Mouse (Mus musculus) kidney, postnatal 0 days (tissue): ENCODE measurements around the gene Ybx2. TPM values are rescaled to one million over a fixed set of nuclear protein-coding genes. Genes with fewer than 3 reads are reported as not detected.

Experiments used
- ATAC-seq: fragments of 200-750 bp; cut with Nextera tagmentation; replicated peaks from 2 replicates; pipeline ENCODE4 v1.8.0; 2017; ENCODE audit warnings: low read depth, moderate number of reproducible peaks, moderate TSS enrichment, moderate library complexity; ENCODE audit not compliant: low FRiP score
- DNase-seq: peaks from one replicate; pipeline ENCODE4 v3.0.0-alpha.2; 2016; ENCODE audit warnings: low spot score
- H3K27ac ChIP-seq: fragments of 300-500 bp; sonication (generic); 2 replicates; pipeline ENCODE4 v1.5.1; 2014; ENCODE audit warnings: mild to moderate bottlenecking
- H3K27me3 ChIP-seq: fragments of 300-500 bp; sonication (generic); 2 replicates; pipeline ENCODE4 v1.6.1; 2014; ENCODE audit warnings: low read length, mixed read lengths; ENCODE audit not compliant: insufficient read depth
- H3K36me3 ChIP-seq: fragments of 300-500 bp; sonication (generic); 2 replicates; pipeline ENCODE4 v1.6.1; 2014; ENCODE audit warnings: low read length, mixed read lengths; ENCODE audit not compliant: insufficient read depth
- H3K4me1 ChIP-seq: fragments of 300-500 bp; sonication (generic); replicated peaks from 2 replicates; pipeline ENCODE4 v1.6.1; 2014; ENCODE audit warnings: antibody characterized with exemption, low read length, mixed read lengths; ENCODE audit not compliant: insufficient read depth
- H3K4me2 ChIP-seq: fragments of 300-500 bp; sonication (generic); 2 replicates; pipeline ENCODE4 v1.6.1; 2014; ENCODE audit warnings: mild to moderate bottlenecking, low read length, moderate library complexity, mixed read lengths
- H3K4me3 ChIP-seq: fragments of 300-500 bp; sonication (generic); replicated peaks from 2 replicates; pipeline ENCODE4 v1.5.1; 2014; ENCODE audit warnings: low read depth, low read length
- H3K9ac ChIP-seq: fragments of 300-500 bp; sonication (generic); 2 replicates; pipeline ENCODE4 v1.6.1; 2014; ENCODE audit warnings: low read depth, low read length
- H3K9me3 ChIP-seq: fragments of 300-500 bp; sonication (generic); replicated peaks from 2 replicates; pipeline ENCODE4 v1.6.1; 2016; ENCODE audit warnings: low read length, inconsistent platforms, mixed read lengths
- CTCF ChIP-seq: IDR thresholded peaks from 2 replicates; pipeline ENCODE4 v1.5.1; 2016; ENCODE audit warnings: antibody characterized with exemption, low read depth, mild to moderate bottlenecking, moderate library complexity
- WGBS: fragments of 180-500 bp; shearing (Covaris S2); extraction: QIAGEN DNeasy Blood & Tissue Kit; methylation state at CpG from one replicate; pipeline ENCODE4 v1.1.7; 2014; 5-methylcytosine and 5-hydroxymethylcytosine counted together
- microRNA-seq: library from miRNA; unstranded; fragments of <30 nt; microRNA quantifications from one replicate; pipeline ENCODE4, GENCODE M21; 2016
- polyA plus RNA-seq: library from polyadenylated mRNA; unstranded; fragments of >200 nt; fragmentation: Nextera tagmentation; extraction: Ambion mirVana; gene quantifications from 2 replicates; pipeline ENCODE4 v1.2.1, GENCODE M21; 2015

The Ybx2 gene
- polyA plus RNA-seq, 1 experiment from 2014 or later: 6.8 TPM

DNA sequence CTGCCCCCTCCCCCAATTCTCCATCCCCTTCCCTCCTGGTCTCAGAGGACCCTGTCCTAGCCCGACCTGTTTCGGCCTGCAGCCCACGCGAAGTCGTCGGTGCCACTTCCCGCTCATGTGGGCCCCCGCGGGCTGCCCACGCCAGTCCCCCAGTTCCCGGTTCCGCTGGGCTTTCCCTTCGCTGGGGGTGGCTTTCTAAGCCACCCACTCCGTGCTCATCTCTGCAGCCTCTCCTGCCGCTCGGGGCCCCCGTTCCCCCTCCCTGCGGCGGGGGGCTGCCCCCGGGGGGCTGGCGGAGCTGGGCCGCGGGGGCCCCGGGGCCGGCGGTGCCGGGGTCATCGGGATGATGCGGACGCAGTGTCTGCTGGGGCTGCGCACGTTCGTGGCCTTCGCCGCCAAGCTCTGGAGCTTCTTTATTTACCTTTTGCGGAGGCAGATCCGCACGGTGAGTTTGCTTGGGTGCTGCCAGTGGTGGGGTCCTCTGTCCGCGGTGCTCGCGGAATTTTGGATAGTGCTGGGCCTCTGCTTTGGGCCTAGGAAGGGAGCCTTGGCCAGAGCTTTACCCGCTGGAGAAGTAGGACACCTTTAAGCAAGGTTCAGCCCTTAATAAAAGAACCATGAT is 45.7 kb downstream of the Ybx2 start, which contains the start of gene Ctdnep1:
Ctdnep1 (plus strand) TSS at position 16 of the 622 bp plus-strand sequence.
- under 1% methylated on average over 41 of the region's 43 CpGs for WGBS
- no peak for DNase-seq
- peaks cover 20% of the 10 kb centered on the region for H3K36me3 ChIP-seq

DNA sequence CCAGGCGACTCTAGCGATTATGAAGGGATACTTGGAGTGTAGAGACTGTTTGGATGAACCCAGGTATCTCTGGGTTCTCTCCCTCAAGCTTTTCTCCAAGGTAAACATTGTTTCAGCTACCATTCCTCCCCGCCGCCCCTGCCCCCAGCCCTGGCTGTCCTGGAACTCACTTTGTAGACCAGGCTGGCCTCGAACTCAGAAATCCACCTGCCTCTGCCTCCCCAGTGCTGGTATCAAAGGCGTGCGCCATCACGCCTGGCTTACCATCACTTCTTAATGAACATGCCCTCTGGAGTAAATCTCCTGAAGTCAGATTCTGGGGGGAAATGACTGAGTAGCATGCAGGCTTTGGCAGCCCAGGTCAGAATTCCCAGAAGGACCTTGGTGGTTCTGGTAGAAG is 46.6 kb downstream of the Ybx2 start, which contains the start of gene Elp5:
Elp5 (minus strand) TSS at position 293 of the 400 bp plus-strand sequence.
- H3K27me3 ChIP-seq: no peaks in the 10 kb centered on the region
- TF ChIP-seq CTCF: no peak
- H3K4me2 ChIP-seq: peak within 1 kb of the TSS; percentile 92
- no peak for ATAC-seq
- DNase-seq: no peak
- 43% methylated on average over 8 of the region's 8 CpGs for WGBS
- H3K9me3 ChIP-seq: no peaks in the 10 kb centered on the region
- H3K36me3 ChIP-seq: peaks cover 26% of the 10 kb centered on the region
- peaks cover 23% of the 10 kb centered on the region; the same call in 1 of the 2 replicates for H3K4me1 ChIP-seq
- peak within 1 kb of the TSS; percentile 99 for H3K27ac ChIP-seq
- H3K4me3 ChIP-seq: peak within 1 kb of the TSS; percentile 99
- H3K9ac ChIP-seq: peak within 1 kb of the TSS; percentile 97

More for the DNA sequence above, 45.7 kb downstream of the Ybx2 start, which contains the start of gene Ctdnep1:
- peak; percentile 7 for ATAC-seq
- Histone ChIP-seq H3K9ac (peak within 1 kb of the TSS; percentile 97), H3K4me2 (peak within 1 kb of the TSS; percentile 92), H3K4me3 (peak within 1 kb of the TSS; percentile 99), H3K4me1 (peaks cover 23% of the 10 kb centered on the region; the same call in 1 of the 2 replicates), H3K9me3 (no peaks in the 10 kb centered on the region), H3K27me3 (no peaks in the 10 kb centered on the region), H3K27ac (peak within 1 kb of the TSS; percentile 99)
- TF ChIP-seq CTCF: no peak

DNA sequence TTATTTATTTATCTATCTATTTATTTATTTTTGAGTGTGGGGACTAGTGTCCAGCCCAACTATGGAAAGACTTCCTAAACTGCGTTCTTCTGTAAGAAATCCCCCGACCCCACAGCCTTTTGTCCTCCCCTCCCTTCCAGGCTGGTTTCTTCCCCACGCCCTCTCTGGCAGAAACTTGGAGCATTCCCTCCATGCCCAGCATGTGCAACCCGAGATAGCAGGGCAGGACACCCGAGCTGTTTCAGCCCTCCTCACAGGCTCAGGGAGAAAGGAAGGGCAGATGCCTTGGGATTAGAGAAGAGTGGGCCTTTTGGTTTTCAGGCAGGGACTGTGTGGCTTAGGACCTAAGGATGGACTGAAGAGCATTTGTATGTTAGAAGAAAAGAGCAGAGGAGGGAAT is 47.3 kb downstream of the Ybx2 start:
- ATAC-seq (no peak), DNase-seq (peak; percentile 63)
- TF ChIP-seq CTCF: no peak
- Histone ChIP-seq H3K4me2 (peak overlapping the region; percentile 92), H3K9ac (peak overlapping the region; percentile 97), H3K4me1 (peaks cover 23% of the 10 kb centered on the region; the same call in 1 of the 2 replicates), H3K9me3 (no peaks in the 10 kb centered on the region), H3K27ac (no peak overlapping the region; the same call in 1 of the 2 replicates), H3K27me3 (no peaks in the 10 kb centered on the region), H3K4me3 (no peak overlapping the region), H3K36me3 (peaks cover 31% of the 10 kb centered on the region)
- 14% methylated on average over 5 of the region's 5 CpGs for WGBS

DNA sequence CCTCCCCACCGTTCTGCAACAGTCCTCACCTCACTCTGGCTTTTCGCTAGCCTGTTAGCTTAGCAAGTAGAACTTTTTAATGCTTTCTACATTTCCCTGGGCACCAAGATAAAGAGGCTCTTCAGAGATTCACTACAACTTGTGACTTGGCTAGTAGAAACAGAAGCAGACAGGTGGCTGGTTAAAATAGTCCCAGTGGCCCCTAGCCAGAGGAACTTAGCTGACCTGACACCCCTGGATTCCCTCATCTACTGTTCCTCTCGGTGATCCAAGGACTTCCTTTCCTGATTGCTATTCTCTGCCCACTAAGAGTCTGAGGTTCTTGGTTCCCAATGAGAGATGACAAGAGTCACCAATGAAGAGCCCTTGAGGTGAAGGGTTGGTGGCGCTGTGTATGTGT is 47.8 kb downstream of the Ybx2 start:
- H3K27me3 ChIP-seq: no peaks in the 10 kb centered on the region
- H3K9ac ChIP-seq: 0 out of 2 replicates have a peak overlapping the region, but pooled peaks have one; percentile 97
- peak overlapping the region; percentile 92; the same call in 1 of the 2 replicates for H3K4me2 ChIP-seq
- DNase-seq: no peak
- H3K4me3 ChIP-seq: no peak overlapping the region
- H3K4me1 ChIP-seq: peaks cover 23% of the 10 kb centered on the region; the same call in 1 of the 2 replicates
- no peak overlapping the region for H3K27ac ChIP-seq
- WGBS: 62% methylated on average over 4 of the region's 4 CpGs
- H3K9me3 ChIP-seq: no peaks in the 10 kb centered on the region
- TF ChIP-seq CTCF: no peak
- no peak for ATAC-seq
- H3K36me3 ChIP-seq: peaks cover 36% of the 10 kb centered on the region

DNA sequence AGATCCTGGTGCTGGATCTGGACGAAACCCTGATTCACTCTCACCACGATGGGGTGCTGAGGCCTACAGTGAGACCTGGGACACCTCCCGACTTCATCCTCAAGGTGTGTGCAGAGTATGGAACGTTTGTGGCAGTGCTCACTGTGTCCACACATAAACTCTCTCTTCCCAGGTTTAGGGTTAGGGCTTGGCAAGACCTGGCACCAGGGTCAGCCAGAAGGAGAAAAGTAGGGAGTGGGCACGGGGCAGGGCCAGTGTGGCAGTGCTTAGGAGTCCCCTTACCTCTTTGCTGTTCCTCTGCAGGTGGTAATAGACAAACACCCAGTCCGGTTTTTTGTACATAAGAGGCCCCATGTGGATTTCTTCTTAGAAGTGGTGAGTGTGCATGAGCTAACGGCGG is 48.8 kb downstream of the Ybx2 start:
- 88% methylated on average over 8 of the region's 8 CpGs for WGBS
- H3K9me3 ChIP-seq: no peaks in the 10 kb centered on the region

DNA sequence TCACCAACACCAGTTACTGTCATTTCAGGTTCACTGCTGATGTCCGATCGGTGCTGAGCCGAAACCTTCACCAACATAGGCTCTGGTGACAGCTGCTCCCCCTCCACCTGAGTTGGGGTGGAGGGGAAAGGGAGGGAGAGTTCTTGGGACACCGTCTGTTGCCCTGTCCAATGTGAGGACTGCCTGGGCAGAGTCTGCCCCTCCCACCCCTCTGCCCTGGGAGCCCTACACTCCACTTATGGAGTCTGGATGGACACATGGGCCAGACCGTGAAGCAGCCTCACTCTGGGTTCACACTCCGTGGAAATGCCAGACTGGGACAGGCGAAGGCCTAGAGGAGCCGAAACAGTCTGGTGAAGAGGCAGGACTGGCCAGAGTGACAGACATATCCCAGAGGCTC is 54.4 kb downstream of the Ybx2 start:
- Histone ChIP-seq H3K4me3 (no peak overlapping the region), H3K4me2 (no peak overlapping the region), H3K4me1 (peaks cover 7% of the 10 kb centered on the region), H3K9ac (no peak overlapping the region), H3K9me3 (no peaks in the 10 kb centered on the region), H3K36me3 (peaks cover 58% of the 10 kb centered on the region), H3K27ac (peak overlapping the region; percentile 84; the same call in 1 of the 2 replicates), H3K27me3 (no peaks in the 10 kb centered on the region)
- DNase-seq (no peak), ATAC-seq (no peak)
- 83% methylated on average over 8 of the region's 8 CpGs for WGBS
- no peak for TF ChIP-seq CTCF

More for the DNA sequence above, 48.8 kb downstream of the Ybx2 start:
- no peak overlapping the region for H3K9ac ChIP-seq
- no peaks in the 10 kb centered on the region for H3K27me3 ChIP-seq
- no peak for TF ChIP-seq CTCF
- H3K4me1 ChIP-seq: peaks cover 21% of the 10 kb centered on the region; the same call in 1 of the 2 replicates
- ATAC-seq (no peak), DNase-seq (no peak)
- no peak overlapping the region for H3K4me3 ChIP-seq
- no peak overlapping the region for H3K27ac ChIP-seq
- H3K36me3 ChIP-seq: peaks cover 46% of the 10 kb centered on the region
- H3K4me2 ChIP-seq: no peak overlapping the region

Small RNA genes lying within 50 kb of the gene (microRNA-seq; reads per million reads assigned to microRNA genes)
- not detected for gene Gm44349

Other genes starting within 250 kb of the Ybx2 start
- 14.1 and 15.8 TPM in 2 replicates for gene Tnfsf12, start 239.9 kb upstream of the Ybx2 start, polyA plus RNA-seq
- 8.0 and 8.4 TPM in 2 replicates for gene Tnfsfm13, start 239.7 kb upstream of the Ybx2 start, polyA plus RNA-seq
- 19.0 and 21.0 TPM in 2 replicates for gene Polr2a, start 177.2 kb upstream of the Ybx2 start, polyA plus RNA-seq
- 0.17 TPM in 1 of 2 replicates, not detected in the other for gene Slc35g3, start 173.8 kb upstream of the Ybx2 start, polyA plus RNA-seq
- gene Zbtb4, start 169.9 kb upstream of the Ybx2 start, polyA plus RNA-seq: 2.7 and 3.3 TPM in 2 replicates
- gene Chrnb1, start 139.9 kb upstream of the Ybx2 start, polyA plus RNA-seq: 12.0 and 12.1 TPM in 2 replicates
- gene Fgf11, start 133.9 kb upstream of the Ybx2 start, polyA plus RNA-seq: 0.63 and 0.98 TPM in 2 replicates
- 22.9 and 23.0 TPM in 2 replicates for gene Tmem102, start 130.2 kb upstream of the Ybx2 start, polyA plus RNA-seq
- gene Gm39566, start 120.5 kb upstream of the Ybx2 start, polyA plus RNA-seq: not detected in 2 replicates
- not detected in 2 replicates for gene Spem2, start 117.3 kb upstream of the Ybx2 start, polyA plus RNA-seq
- not detected in 2 replicates for gene Spem1, start 113.6 kb upstream of the Ybx2 start, polyA plus RNA-seq
- gene Nlgn2, start 98.0 kb upstream of the Ybx2 start, polyA plus RNA-seq: 4.1 and 4.7 TPM in 2 replicates
- 485 and 528 TPM in 2 replicates for gene Tmem256, start 97.3 kb upstream of the Ybx2 start, polyA plus RNA-seq
- 96.4 and 102 TPM in 2 replicates for gene Plscr3, start 89.4 kb upstream of the Ybx2 start, polyA plus RNA-seq
- 6.3 and 7.0 TPM in 2 replicates for gene Tnk1, start 77.1 kb upstream of the Ybx2 start, polyA plus RNA-seq
- gene Tmem95, start 57.8 kb upstream of the Ybx2 start, polyA plus RNA-seq: not detected in 2 replicates
- gene Kctd11, start 54.4 kb upstream of the Ybx2 start, polyA plus RNA-seq: 7.7 and 7.8 TPM in 2 replicates
- 0.33 and 0.48 TPM in 2 replicates for gene Acap1, start 40.3 kb upstream of the Ybx2 start, polyA plus RNA-seq
- 12.5 and 13.0 TPM in 2 replicates for gene 2810408A11Rik, start 34.8 kb upstream of the Ybx2 start, polyA plus RNA-seq
- gene Neurl4, start 34.7 kb upstream of the Ybx2 start, polyA plus RNA-seq: 9.7 and 12.7 TPM in 2 replicates
- 63.0 and 65.0 TPM in 2 replicates for gene Gps2, start 21.9 kb upstream of the Ybx2 start, polyA plus RNA-seq
- 1,371 and 1,476 TPM in 2 replicates for gene Eif5a, start 13.8 kb upstream of the Ybx2 start, polyA plus RNA-seq
- 21.4 and 23.1 TPM in 2 replicates for gene Slc2a4, start 12.4 kb downstream of the Ybx2 start, polyA plus RNA-seq
- gene Cldn7, start 29.0 kb downstream of the Ybx2 start, polyA plus RNA-seq: 238 and 246 TPM in 2 replicates
- gene Ctdnep1, start 45.4 kb downstream of the Ybx2 start, polyA plus RNA-seq: 28.3 and 29.1 TPM in 2 replicates
- 97.3 and 97.9 TPM in 2 replicates for gene Elp5, start 46.7 kb downstream of the Ybx2 start, polyA plus RNA-seq
- gene Gabarap, start 55.3 kb downstream of the Ybx2 start, polyA plus RNA-seq: 626 TPM in 2 replicates
- 61.9 and 62.6 TPM in 2 replicates for gene Phf23, start 60.0 kb downstream of the Ybx2 start, polyA plus RNA-seq
- 25.8 and 27.1 TPM in 2 replicates for gene Dvl2, start 64.8 kb downstream of the Ybx2 start, polyA plus RNA-seq
- 178 and 197 TPM in 2 replicates for gene Acadvl, start 79.6 kb downstream of the Ybx2 start, polyA plus RNA-seq
- gene Dlg4, start 81.1 kb downstream of the Ybx2 start, polyA plus RNA-seq: 4.3 and 6.5 TPM in 2 replicates
- gene Asgr1, start 118.3 kb downstream of the Ybx2 start, polyA plus RNA-seq: 2.5 and 2.9 TPM in 2 replicates
- gene Asgr2, start 156.8 kb downstream of the Ybx2 start, polyA plus RNA-seq: 0.14 TPM in 1 of 2 replicates, not detected in the other
- gene Mgl2, start 194.5 kb downstream of the Ybx2 start, polyA plus RNA-seq: 0.37 and 0.47 TPM in 2 replicates
- 0.99 and 1.4 TPM in 2 replicates for gene Clec10a, start 220.4 kb downstream of the Ybx2 start, polyA plus RNA-seq